ENCODE assay signal across 8 mouse cellular contexts in genomic region chr6:34598121-34599065, GRCm38 (mm10). TPM values are rescaled to one million over a fixed set of nuclear protein-coding genes. Genes with fewer than 3 reads are reported as not detected.
A peak's percentile ranks its signal among the peaks of the same experiment; 100 is the strongest.
DNase-seq lines count a peak whose midpoint lies in the region; ATAC-seq and TF ChIP-seq lines count a peak whose summit lies in the region.

TSS of gene Cald1 (plus strand) at chr6:34598500.

- H3K4me2 ChIP-seq in heart, postnatal 0 days (ENCODE audit: low read depth, low read length) = peak within 1 kb of the TSS; percentile 76
- peak within 1 kb of the TSS; percentile 49 for H3K4me2 ChIP-seq in lung, embryonic 15.5 days

- ATAC-seq in heart, postnatal 0 days (ENCODE audit: insufficient read depth, low read depth) = peak; percentile 83
- peak; percentile 94 for ATAC-seq in lung, embryonic 15.5 days (ENCODE audit: borderline replicate concordance, extremely low read depth, low FRiP score, low TSS enrichment)
- ATAC-seq in cerebellum, adult (ENCODE audit: insufficient number of reproducible peaks, low FRiP score, low TSS enrichment) = no peak

- no peak for DNase-seq in layer of hippocampus, adult 18-20 months (ENCODE audit: low spot score in 2 of 2)
- no peak for DNase-seq in layer of hippocampus, adult 9-10 months (ENCODE audit: low spot score)
- DNase-seq in fibroblast of lung, adult 2 months (ENCODE audit: low read depth) = peak; percentile 74
- DNase-seq in heart, postnatal 0 days (ENCODE audit: low spot score) = peak; percentile 83
- DNase-seq in kidney, postnatal 36 days = peak; percentile 57 to 69

- H3K4me3 ChIP-seq in heart, postnatal 0 days (ENCODE audit: low read depth, low read length) = peak within 1 kb of the TSS; percentile 68
- H3K4me3 ChIP-seq in lung, embryonic 15.5 days = peak within 1 kb of the TSS; percentile 43
- H3K4me3 ChIP-seq in small intestine, adult 2 months (ENCODE audit: low read depth, low read length) = peak within 1 kb of the TSS; percentile 46

- TF ChIP-seq CTCF in heart, postnatal 0 days (IDR thresholded peaks at IDR 0.05; ENCODE audit: low read depth) = no peak
- TF ChIP-seq CTCF in small intestine, adult 2 months (IDR thresholded peaks at IDR 0.05; ENCODE audit: extremely low read depth, insufficient read length, insufficient replicate concordance, low read depth, low read length) = no peak

- H3K27ac ChIP-seq in heart, postnatal 0 days (ENCODE audit: low read depth) = peak within 1 kb of the TSS; percentile 80
- H3K27ac ChIP-seq in lung, embryonic 15.5 days = peak within 1 kb of the TSS; percentile 81
- H3K27ac ChIP-seq in small intestine, adult 2 months (ENCODE audit: insufficient read depth, low read depth, low read length) = peak within 1 kb of the TSS; percentile 74

- H3K36me3 ChIP-seq in heart, postnatal 0 days (replicated peaks; ENCODE audit: control insufficient read depth, insufficient read depth, low read length) = no peaks in the 10 kb centered on the region
- H3K36me3 ChIP-seq in lung, embryonic 15.5 days = no peaks in the 10 kb centered on the region
- H3K36me3 ChIP-seq in small intestine, adult 2 months (ENCODE audit: control insufficient read depth, insufficient read depth, low read length) = no peaks in the 10 kb centered on the region

- no peaks in the 10 kb centered on the region for H3K27me3 ChIP-seq in heart, postnatal 0 days (ENCODE audit: control insufficient read depth, insufficient read depth, low read length)
- H3K27me3 ChIP-seq in lung, embryonic 15.5 days = no peaks in the 10 kb centered on the region
- H3K27me3 ChIP-seq in small intestine, adult 2 months (ENCODE audit: control insufficient read depth, insufficient read depth, low read length) = no peaks in the 10 kb centered on the region

- TF ChIP-seq POLR2A in small intestine, adult 2 months (IDR thresholded peaks at IDR 0.05; ENCODE audit: low read depth, low read length) = no peak

- H3K4me1 ChIP-seq in heart, postnatal 0 days (ENCODE audit: control insufficient read depth, insufficient read depth) = peaks cover 14% of the 10 kb centered on the region
- H3K4me1 ChIP-seq in lung, embryonic 15.5 days = peaks cover 36% of the 10 kb centered on the region
- no peaks in the 10 kb centered on the region for H3K4me1 ChIP-seq in small intestine, adult 2 months (ENCODE audit: control insufficient read depth, insufficient read depth, insufficient read length, low read length)

- TF ChIP-seq EP300 in heart, postnatal 0 days (IDR thresholded peaks at IDR 0.05; ENCODE audit: low read depth) = no peak

- 4% methylated on average over 16 of the region's 16 CpGs for WGBS in heart, postnatal 0 days
- 6% methylated on average over 16 of the region's 16 CpGs for WGBS in lung, embryonic 15.5 days
- WGBS in small intestine, adult 2 months = 27% methylated on average over 16 of the region's 16 CpGs

- H3K9me3 ChIP-seq in heart, postnatal 0 days (replicated peaks; ENCODE audit: control insufficient read depth, low read length) = no peaks in the 10 kb centered on the region
- no peaks in the 10 kb centered on the region for H3K9me3 ChIP-seq in lung, embryonic 15.5 days

- H3K9ac ChIP-seq in heart, postnatal 0 days (replicated peaks; ENCODE audit: low read depth, low read length) = peak within 1 kb of the TSS; percentile 71
- peak within 1 kb of the TSS; percentile 36 for H3K9ac ChIP-seq in lung, embryonic 15.5 days

RNA-seq across cellular contexts. Expression of gene Cald1, which starts in this region (rescaled TPM):
- 10 to 100 TPM; 27.6 to 28.3 TPM for total RNA-seq in layer of hippocampus, adult 18-20 months (2021)
- 29.2 and 56.6 TPM in 2 replicates for total RNA-seq in heart, postnatal 0 days (2014; rRNA removed; ENCODE audit: low replicate concordance)
- 105 and 106 TPM in 2 replicates for polyA plus RNA-seq in heart, postnatal 0 days (2015; fragmentation: Nextera tagmentation; extraction: Ambion mirVana)
- 292 and 299 TPM in 2 replicates for polyA plus RNA-seq in lung, embryonic 15.5 days (2015; fragmentation: Nextera tagmentation; extraction: Ambion mirVana)
- polyA plus RNA-seq in small intestine, adult 2 months (2012; rRNA removed) = 4.2 and 5.6 TPM in 2 replicates

Comparison
In these comparisons a context has a peak if more than half of its experiments do, and no peak if none do; other contexts are left out.
1. RNA of gene Cald1 (polyA plus RNA-seq): 292 to 299 TPM in lung, embryonic 15.5 days and 105 to 106 TPM in heart, postnatal 0 days; 4.2 to 5.6 TPM in small intestine, adult 2 months; every median in the first group is over 10 times any median in the second.
2. DNase-seq: peak in fibroblast of lung, adult 2 months (single experiment), heart, postnatal 0 days (single experiment) and kidney, postnatal 36 days (2 of 2); none in layer of hippocampus, adult 18-20 months (0 of 2) and layer of hippocampus, adult 9-10 months (single experiment).
3. Peak in every context shown above with its lines, with median percentiles within 50 percentile points of each other: H3K27ac ChIP-seq and H3K4me3 ChIP-seq.